Mouse (Mus musculus): ENCODE results near the gene Pnrc1. TPM values are rescaled to one million over a fixed set of nuclear protein-coding genes. Genes with fewer than 3 reads are reported as not detected.
"Not testable (repeated sequence)": the region's sequence is repeated elsewhere in the genome, so short reads cannot be mapped to it uniquely, and the experiment has no call there.

Gene Pnrc1
- 100 to 1,000 TPM in 1 of 2 experiments, 10 to 100 TPM in 1; 99.2 to 103 TPM for total RNA-seq (2021)

GRCm38 (mm10) chr4:33290002-33290401, at the start of gene Pnrc1:
Gene Pnrc1, minus strand, starts transcription at chr4:33290163.
- DNase-seq (ENCODE audit: extremely low spot score in 1 of 2, low spot score in 2 of 2) = peak; percentile 28 to 47
- intact Hi-C loops (cut with DNase I) = loop anchor here (5.0 kb wide), 1 partner anchor 43 kb away; no protein-coding TSS in a partner anchor

GRCm38 (mm10) chr4:33337999-33338398, 48.0 kb upstream of the Pnrc1 start:
- no peak for DNase-seq (ENCODE audit: extremely low spot score in 1 of 2, low spot score in 2 of 2)
- intact Hi-C loops (cut with DNase I) = no loop called here

GRCm38 (mm10) chr4:33332956-33333455, 43.0 kb upstream of the Pnrc1 start:
- no peak for DNase-seq (ENCODE audit: extremely low spot score in 1 of 2, low spot score in 2 of 2)
- intact Hi-C loops (cut with DNase I) = no loop called here

- intact Hi-C loops (cut with DNase I) = no loop called here
- no peak for DNase-seq (ENCODE audit: extremely low spot score in 1 of 2, low spot score in 2 of 2)
These were observed 41.2 kb upstream of the Pnrc1 start for GRCm38 (mm10) chr4:33331147-33331546.

GRCm38 (mm10) chr4:33315840-33316239, 25.9 kb upstream of the Pnrc1 start:
- no peak for DNase-seq (ENCODE audit: extremely low spot score in 1 of 2, low spot score in 2 of 2)
- intact Hi-C loops (cut with DNase I) = no loop called here

- intact Hi-C loops (cut with DNase I); DNase-seq (ENCODE audit: extremely low spot score in 1 of 2, low spot score in 2 of 2): not testable (repeated sequence)
These were observed 24.2 kb upstream of the Pnrc1 start for GRCm38 (mm10) chr4:33314150-33314549.

- no peak for DNase-seq (ENCODE audit: extremely low spot score in 1 of 2, low spot score in 2 of 2)
- intact Hi-C loops (cut with DNase I) = no loop called here
These were observed 21.0 kb upstream of the Pnrc1 start for GRCm38 (mm10) chr4:33310840-33311437.

GRCm38 (mm10) chr4:33309764-33310757, 20.1 kb upstream of the Pnrc1 start, which contains the start of gene Rngtt:
Gene Rngtt, plus strand, starts transcription at chr4:33310311.
- intact Hi-C loops (cut with DNase I) = no loop called here
- peak; percentile 94 to 98 for DNase-seq (ENCODE audit: extremely low spot score in 1 of 2, low spot score in 2 of 2)

- intact Hi-C loops (cut with DNase I) = no loop called here
- no peak for DNase-seq (ENCODE audit: extremely low spot score in 1 of 2, low spot score in 2 of 2)
These were observed 17.2 kb upstream of the Pnrc1 start for GRCm38 (mm10) chr4:33307146-33307545.

GRCm38 (mm10) chr4:33303057-33303456, 13.1 kb upstream of the Pnrc1 start:
- no peak for DNase-seq (ENCODE audit: extremely low spot score in 1 of 2, low spot score in 2 of 2)
- intact Hi-C loops (cut with DNase I) = no loop called here

GRCm38 (mm10) chr4:33300891-33301665, 11.1 kb upstream of the Pnrc1 start:
- DNase-seq (ENCODE audit: extremely low spot score in 1 of 2, low spot score in 2 of 2); intact Hi-C loops (cut with DNase I): not testable (repeated sequence)

- peak; percentile 65 to 80 for DNase-seq (ENCODE audit: extremely low spot score in 1 of 2, low spot score in 2 of 2)
- intact Hi-C loops (cut with DNase I) = loop anchor here (2.0 to 5.0 kb wide), 2 partner anchors 45 to 172 kb away; no protein-coding TSS in a partner anchor
These were observed 2.7 kb upstream of the Pnrc1 start for GRCm38 (mm10) chr4:33292409-33293370.

GRCm38 (mm10) chr4:33290878-33291277, 915 bp upstream of the Pnrc1 start:
- intact Hi-C loops (cut with DNase I) = loop anchor here (5.0 kb wide), 1 partner anchor 44 kb away; no protein-coding TSS in a partner anchor
- DNase-seq (ENCODE audit: extremely low spot score in 1 of 2, low spot score in 2 of 2) = no peak

- no peak for DNase-seq (ENCODE audit: extremely low spot score in 1 of 2, low spot score in 2 of 2)
- intact Hi-C loops (cut with DNase I) = no loop called here
These were observed 785 bp downstream of the Pnrc1 start for GRCm38 (mm10) chr4:33289106-33289650.

- DNase-seq (ENCODE audit: extremely low spot score in 1 of 2, low spot score in 2 of 2) = no peak
- intact Hi-C loops (cut with DNase I) = no loop called here
These were observed 4.5 kb downstream of the Pnrc1 start for GRCm38 (mm10) chr4:33285448-33285847.

- intact Hi-C loops (cut with DNase I) = no loop called here
These were observed 5.7 kb downstream of the Pnrc1 start for GRCm38 (mm10) chr4:33284083-33284880.

More at GRCm38 (mm10) chr4:33284083-33284880, 5.7 kb downstream of the Pnrc1 start:
- DNase-seq (ENCODE audit: extremely low spot score in 1 of 2, low spot score in 2 of 2) = no peak

Measured in left cerebral cortex, postnatal 10 days (tissue).